Mouse (Mus musculus) adrenal gland, postnatal 25 days (tissue): ENCODE data around the gene Coro1c. TPM values are rescaled to one million over a fixed set of nuclear protein-coding genes. Genes with fewer than 3 reads are reported as not detected.

Experiments
- DNase-seq: peaks from one replicate; pipeline ENCODE4 v3.0.0; 2021; ENCODE audit warnings: mixed read lengths
- total RNA-seq: library from RNA; stranded (reverse); gene quantifications from 2 replicates; pipeline ENCODE4 v1.2.3, GENCODE M21; 2021

The Coro1c gene
- total RNA-seq, 1 experiment from 2014 or later = 52.6 TPM

DNA sequence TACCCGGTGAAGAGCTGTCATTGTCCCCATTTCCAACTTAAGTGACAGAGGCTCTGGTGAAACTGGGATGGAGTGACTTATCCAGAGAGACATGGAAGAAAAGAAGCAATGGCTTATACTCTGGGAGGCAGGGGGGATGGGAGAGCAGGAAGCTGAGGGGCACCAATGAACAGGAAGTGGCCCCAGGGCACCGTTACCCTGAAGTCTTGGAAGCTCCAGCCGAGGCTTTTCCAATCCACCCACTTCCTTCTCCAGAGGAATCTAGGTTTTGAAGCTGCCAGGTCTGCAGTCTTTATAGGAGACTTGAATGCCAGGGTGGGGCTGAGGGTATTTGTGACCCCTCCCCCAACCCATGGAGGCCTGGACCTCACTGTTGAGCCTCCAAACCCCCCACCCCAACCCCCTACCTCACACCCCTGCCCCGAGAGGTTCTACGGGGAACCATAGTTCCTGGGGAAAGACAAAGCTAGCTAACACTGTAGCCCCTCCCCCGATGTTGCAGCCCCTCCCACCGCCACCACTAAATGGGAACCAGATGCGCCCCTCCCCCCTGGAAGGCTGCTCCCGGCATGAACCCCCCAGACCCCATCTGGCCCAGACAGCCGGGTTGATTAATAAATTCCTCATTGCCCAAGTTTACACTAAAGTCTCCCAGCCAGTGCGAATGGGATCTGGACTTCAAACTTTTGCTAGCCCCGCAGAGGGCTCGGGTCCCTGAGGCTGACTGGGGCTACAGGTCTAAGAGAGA lies 112.0 kb downstream of the Coro1c start:
- no peak for DNase-seq

Other genes with a start within 250 kb of the Coro1c start
- gene 1700069L16Rik, start 184.0 kb downstream of the Coro1c start, total RNA-seq = not detected in 2 replicates
- gene Ficd, start 173.0 kb downstream of the Coro1c start, total RNA-seq = 10.9 and 16.0 TPM in 2 replicates
- 45.0 and 50.7 TPM in 2 replicates for gene Sart3, start 136.2 kb downstream of the Coro1c start, total RNA-seq
- gene Iscu, start 136.0 kb downstream of the Coro1c start, total RNA-seq = 708 and 898 TPM in 2 replicates
- gene Tmem119, start 108.2 kb downstream of the Coro1c start, total RNA-seq = 5.4 and 7.7 TPM in 2 replicates
- 1.5 and 3.3 TPM in 2 replicates for gene Selplg, start 76.1 kb downstream of the Coro1c start, total RNA-seq
- gene Ssh1, start 85.1 kb upstream of the Coro1c start, total RNA-seq = 18.9 and 22.7 TPM in 2 replicates
- gene Dao, start 94.9 kb upstream of the Coro1c start, total RNA-seq = not detected in 2 replicates
- 35.1 and 36.6 TPM in 2 replicates for gene Usp30, start 156.7 kb upstream of the Coro1c start, total RNA-seq
- 2.6 and 3.1 TPM in 2 replicates for gene Svop, start 182.8 kb upstream of the Coro1c start, total RNA-seq
- 12.0 and 12.1 TPM in 2 replicates for gene Alkbh2, start 219.5 kb upstream of the Coro1c start, total RNA-seq
- gene Ung, start 221.6 kb upstream of the Coro1c start, total RNA-seq = 6.7 and 15.0 TPM in 2 replicates
- 99.4 and 114 TPM in 2 replicates for gene Acacb, start 237.8 kb upstream of the Coro1c start, total RNA-seq